Comparison of ENCODE assay signal across 9 mouse cellular contexts in genomic region chr7:45935114-45935513, GRCm38 (mm10). TPM values are rescaled to one million over a fixed set of nuclear protein-coding genes. Genes with fewer than 3 reads are reported as not detected.
DNase-seq lines count a peak whose midpoint lies in the region; ATAC-seq and TF ChIP-seq lines count a peak whose summit lies in the region.
"Had no signal": no experiment of that assay in that cellular context is flagged by ENCODE, and none has a peak within 500 bp of the region (broad histone marks: within the 10 kb centered on the region; RNA-seq: fewer than 3 reads in every experiment).

No protein-coding gene starts in this region.

- WGBS in midbrain, embryonic 14.5 days: 28% methylated on average over 7 of the region's 7 CpGs

- TF ChIP-seq CTCF in left cerebral cortex, adult 2 months (IDR thresholded peaks at IDR 0.05): peak; percentile 68

- H3K4me1 ChIP-seq in midbrain, embryonic 14.5 days (ENCODE audit: control insufficient read depth, insufficient read depth, low read length): no peaks in the 10 kb centered on the region
- H3K4me1 ChIP-seq: neural tube, embryonic 12.5 days had no signal

- no peak overlapping the region for H3K4me2 ChIP-seq in midbrain, embryonic 14.5 days (ENCODE audit: low read length)
- H3K4me2 ChIP-seq: neural tube, embryonic 12.5 days had no signal

- H3K27ac ChIP-seq in left cerebral cortex, adult 2 months: no peak overlapping the region
- H3K27ac ChIP-seq in midbrain, embryonic 14.5 days (replicated peaks; ENCODE audit: low read depth, low read length): no peak overlapping the region
- H3K27ac ChIP-seq: neural tube, embryonic 12.5 days had no signal

- no peak for ATAC-seq in midbrain, embryonic 14.5 days (ENCODE audit: low FRiP score, low TSS enrichment)

- H3K9ac ChIP-seq in midbrain, embryonic 14.5 days (replicated peaks; ENCODE audit: low read length): no peak overlapping the region
- H3K9ac ChIP-seq: neural tube, embryonic 12.5 days had no signal

- no peaks in the 10 kb centered on the region for H3K9me3 ChIP-seq in midbrain, embryonic 14.5 days (ENCODE audit: control insufficient read depth, low read length)

- DNase-seq in left cerebral cortex, adult 2 months (ENCODE audit: extremely low spot score in 1 of 2, low spot score in 2 of 2): peak in 1 of 2 experiments; percentile 61
- DNase-seq in left cerebral cortex, adult 8-10 months (ENCODE audit: low spot score in 2 of 2): no peak
- peak; percentile 51 for DNase-seq in Muller cell, postnatal 12 days (ENCODE audit: inconsistent ontology term)
- DNase-seq in embryo, embryonic 10 days (ENCODE audit: low spot score): peak; percentile 87
- peak; percentile 63 to 69 for DNase-seq in heart, postnatal 36 days
- DNase-seq in layer of hippocampus, postnatal 36 days: peak; percentile 42 to 50
- DNase-seq in midbrain, embryonic 14.5 days: peak; percentile 83
- DNase-seq in thymus, postnatal 14 days: peak; percentile 81

- intact Hi-C loops in left cerebral cortex, adult 2 months (cut with DNase I): loop anchor here (1.0 to 5.0 kb wide), 3 partner anchors 63 to 338 kb away; partner anchors contain the start of gene Kdelr1
- intact Hi-C loops in heart, postnatal 36 days (cut with DNase I): loop anchor here (1.0 to 10.0 kb wide), 4 partner anchors 63 to 1690 kb away; partner anchors contain the start of genes 1700028J19Rik, 2410002F23Rik and Kdelr1

- no peaks in the 10 kb centered on the region for H3K36me3 ChIP-seq in midbrain, embryonic 14.5 days (ENCODE audit: control insufficient read depth, insufficient read depth, low read length)
- H3K36me3 ChIP-seq: neural tube, embryonic 12.5 days had no signal

- no peaks in the 10 kb centered on the region for H3K27me3 ChIP-seq in midbrain, embryonic 14.5 days (ENCODE audit: control insufficient read depth, insufficient read depth, low read length)
- H3K27me3 ChIP-seq: neural tube, embryonic 12.5 days had no signal

- no peak overlapping the region for H3K4me3 ChIP-seq in left cerebral cortex, adult 2 months
- no peak overlapping the region for H3K4me3 ChIP-seq in midbrain, embryonic 14.5 days (replicated peaks; ENCODE audit: low read depth, low read length)
- H3K4me3 ChIP-seq: neural tube, embryonic 12.5 days had no signal

RNA-seq across cellular contexts. Expression of gene Ccdc114, which starts 11.2 kb away (rescaled TPM):
- total RNA-seq in left cerebral cortex, adult 2 months (2021): 1 to 10 TPM; 2.3 TPM
- 1 to 10 TPM; 2.1 to 3.7 (median 2.9) TPM for total RNA-seq in left cerebral cortex, adult 8-10 months (2022)
- total RNA-seq in heart, postnatal 36 days (2021): 1 to 10 TPM in 1 of 2 experiments, under 1 TPM in 1; 0.98 to 1.1 TPM
- 1 to 10 TPM; 3.0 TPM for total RNA-seq in layer of hippocampus, postnatal 36 days (2021)
- 2.6 and 3.1 TPM in 2 replicates for polyA plus RNA-seq in midbrain, embryonic 14.5 days (2014; fragmentation: Nextera tagmentation; extraction: Ambion mirVana)

RNA-seq across cellular contexts. Expression of gene Emp3, which starts 13.9 kb away (rescaled TPM):
- total RNA-seq in left cerebral cortex, adult 2 months (2021): 1 to 10 TPM; 3.1 to 8.7 TPM
- total RNA-seq in left cerebral cortex, adult 8-10 months (2022): 1 to 10 TPM; 4.3 to 7.4 (median 6.3) TPM
- 10 to 100 TPM; 20.8 to 26.8 TPM for total RNA-seq in heart, postnatal 36 days (2021)
- 1 to 10 TPM; 1.9 to 4.4 TPM for total RNA-seq in layer of hippocampus, postnatal 36 days (2021)
- 5.2 and 32.1 TPM in 2 replicates for polyA plus RNA-seq in midbrain, embryonic 14.5 days (2014; fragmentation: Nextera tagmentation; extraction: Ambion mirVana)

RNA-seq across cellular contexts. Expression of gene Tmem143, which starts 38.4 kb away (rescaled TPM):
- total RNA-seq in left cerebral cortex, adult 2 months (2021): 10 to 100 TPM; 21.8 to 22.3 TPM
- total RNA-seq in left cerebral cortex, adult 8-10 months (2022): 10 to 100 TPM; 18.7 to 24.9 (median 22.7) TPM
- 100 to 1,000 TPM; 115 to 120 TPM for total RNA-seq in heart, postnatal 36 days (2021)
- total RNA-seq in layer of hippocampus, postnatal 36 days (2021): 10 to 100 TPM; 20.8 to 25.9 TPM
- 5.1 and 7.5 TPM in 2 replicates for polyA plus RNA-seq in midbrain, embryonic 14.5 days (2014; fragmentation: Nextera tagmentation; extraction: Ambion mirVana)

RNA-seq across cellular contexts. Expression of gene Syngr4, which starts 38.6 kb away (rescaled TPM):
- not detected for total RNA-seq in left cerebral cortex, adult 2 months (2021)
- total RNA-seq in left cerebral cortex, adult 8-10 months (2022): under 1 TPM in 1 of 4 experiments, not detected in 3; 0.98 TPM
- not detected for total RNA-seq in heart, postnatal 36 days (2021)
- total RNA-seq in layer of hippocampus, postnatal 36 days (2021): not detected
- not detected in 2 replicates for polyA plus RNA-seq in midbrain, embryonic 14.5 days (2014; fragmentation: Nextera tagmentation; extraction: Ambion mirVana)

RNA-seq across cellular contexts. Expression of gene Grin2d, which starts 56.9 kb away (rescaled TPM):
- 10 to 100 TPM; 13.4 to 14.7 TPM for total RNA-seq in left cerebral cortex, adult 2 months (2021)
- 10 to 100 TPM; 11.1 to 12.9 (median 11.8) TPM for total RNA-seq in left cerebral cortex, adult 8-10 months (2022)
- total RNA-seq in heart, postnatal 36 days (2021): under 1 TPM; 0.38 to 0.44 TPM
- total RNA-seq in layer of hippocampus, postnatal 36 days (2021): 10 to 100 TPM; 10.9 to 11.4 TPM
- 2.3 and 4.4 TPM in 2 replicates for polyA plus RNA-seq in midbrain, embryonic 14.5 days (2014; fragmentation: Nextera tagmentation; extraction: Ambion mirVana)

Comparison
In these comparisons a context has a peak if more than half of its experiments do, and no peak if none do; other contexts are left out.
1. DNase-seq: peak in Muller cell, postnatal 12 days (single experiment), embryo, embryonic 10 days (single experiment), heart, postnatal 36 days (2 of 2), layer of hippocampus, postnatal 36 days (2 of 2), midbrain, embryonic 14.5 days (single experiment) and thymus, postnatal 14 days (single experiment); none in left cerebral cortex, adult 8-10 months (0 of 2).
2. RNA of gene Tmem143, which starts 38.4 kb away (total RNA-seq): 115 to 120 TPM in heart, postnatal 36 days; 20.8 to 25.9 TPM in layer of hippocampus, postnatal 36 days, 18.7 to 24.9 TPM in left cerebral cortex, adult 8-10 months and 21.8 to 22.3 TPM in left cerebral cortex, adult 2 months; every median in the first group is over 4 times any median in the second.